Mouse (Mus musculus) layer of hippocampus, postnatal 25 days (tissue): ENCODE data around the gene Ddx41. TPM values are rescaled to one million over a fixed set of nuclear protein-coding genes. Genes with fewer than 3 reads are reported as not detected.
A peak's percentile ranks its signal among the peaks of the same experiment; 100 is the strongest.

Experiments used
- DNase-seq, 2 experiments: peaks; one replicate each; pipeline ENCODE4 v3.0.0; 2022; ENCODE audit warnings: mixed read lengths in 2 of 2, low spot score in 1 of 2; ENCODE audit errors: extremely low spot score in 1 of 2
- total RNA-seq, 2 experiments: library from RNA; stranded (reverse); gene quantifications; 2 replicates each; pipeline ENCODE4 v1.2.3; 2021

Ddx41 gene
- total RNA-seq, 2 experiments from 2014 or later, result 50.7 to 57.2 TPM

DNA sequence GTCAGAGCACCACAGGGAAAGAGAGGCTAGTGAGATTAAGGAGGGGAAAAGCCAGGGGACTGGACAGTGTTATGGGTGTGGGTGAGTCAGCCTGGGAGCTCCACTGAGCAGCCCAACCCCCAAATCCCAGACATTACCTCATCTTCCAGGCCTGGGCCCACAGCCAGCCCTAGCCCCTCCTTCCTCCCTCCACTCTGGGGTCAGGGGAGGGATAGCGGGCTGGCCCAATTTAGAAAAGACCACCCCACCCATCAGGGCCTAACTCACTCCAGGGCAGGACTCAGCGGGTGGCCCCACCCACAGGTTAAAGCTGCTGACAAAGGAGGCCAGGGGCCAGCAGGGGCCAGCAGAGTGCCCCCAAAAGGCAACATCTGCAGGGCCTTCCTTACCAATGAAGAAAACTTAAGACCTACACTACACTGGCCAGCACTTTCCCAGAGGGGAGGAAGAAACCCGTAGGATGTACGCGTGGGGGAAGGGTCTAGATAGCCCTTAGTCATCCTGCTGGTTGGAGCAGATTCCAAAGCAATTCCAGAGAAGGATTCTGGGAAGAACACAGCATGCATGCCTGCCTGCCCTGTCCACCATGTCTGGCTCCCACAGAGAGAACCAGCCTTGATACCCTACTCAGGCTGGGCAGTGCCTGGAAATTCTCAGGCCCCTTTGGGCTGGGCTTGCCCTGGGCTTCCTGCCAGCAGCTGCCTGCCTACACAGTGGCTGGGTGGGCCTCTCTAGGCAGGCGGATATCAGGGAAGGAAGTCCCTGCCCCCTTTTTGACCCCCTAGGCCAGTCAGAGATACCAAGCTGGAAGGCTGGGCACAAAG is 25.6 kb downstream of the Ddx41 start:
- DNase-seq, result no peak

DNA sequence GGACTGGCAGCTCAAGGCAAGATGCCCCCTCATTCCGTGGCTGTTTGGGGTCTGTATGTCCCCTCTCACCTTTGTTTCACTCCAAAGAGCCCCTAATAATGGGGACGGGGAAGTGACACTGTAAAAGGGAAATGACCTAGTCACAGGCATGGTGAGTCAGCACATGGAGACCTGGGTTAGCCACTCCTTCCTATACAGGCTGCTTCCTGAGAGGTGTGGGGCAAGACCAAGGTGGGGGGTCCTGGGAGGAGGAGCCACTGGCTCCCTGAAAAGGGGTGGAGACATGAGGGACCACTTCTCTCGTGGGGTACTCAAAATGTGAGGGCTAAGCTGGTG is 26.2 kb downstream of the Ddx41 start:
- DNase-seq, result no peak

DNA sequence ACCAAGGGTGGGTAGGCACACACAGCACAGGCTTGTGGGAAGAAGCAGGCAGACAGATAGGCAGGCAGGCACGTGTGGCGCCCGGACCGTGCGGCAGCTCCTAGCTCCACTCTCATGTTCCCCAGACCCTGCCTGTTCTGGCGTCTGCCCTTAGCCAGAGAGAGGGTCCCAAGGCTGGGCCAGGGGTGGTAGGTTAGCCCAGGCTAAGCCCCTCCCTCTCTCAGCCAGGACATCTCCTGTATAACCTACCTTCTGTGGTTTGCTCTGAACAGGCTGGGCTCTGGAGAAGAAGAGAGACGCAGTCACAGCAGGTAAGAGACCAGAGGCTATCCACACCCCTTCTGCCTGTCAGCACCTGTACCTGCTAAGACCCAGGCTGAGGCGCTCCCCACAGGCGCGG is 27.9 kb downstream of the Ddx41 start:
- no peak for DNase-seq

DNA sequence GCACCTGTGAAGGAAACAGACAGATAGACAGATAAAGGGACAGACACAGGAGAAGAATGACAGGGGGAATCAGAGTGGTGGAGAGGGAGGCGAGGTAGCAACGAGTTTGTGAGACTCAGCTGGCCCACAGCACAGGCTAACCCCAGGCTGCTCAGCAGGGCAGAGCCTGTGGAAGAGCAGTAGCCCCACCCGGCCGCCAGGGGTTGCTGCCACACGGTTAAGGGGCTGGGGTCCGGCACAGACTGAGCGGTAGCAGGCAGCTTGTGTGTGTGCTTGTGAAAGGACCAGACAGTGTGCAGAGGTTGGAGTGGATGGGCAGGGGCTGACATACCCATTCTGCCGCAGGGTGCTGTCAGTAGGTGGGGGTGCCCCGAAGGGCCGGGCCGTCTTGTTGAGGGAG is 28.6 kb downstream of the Ddx41 start:
- DNase-seq, result no peak

DNA sequence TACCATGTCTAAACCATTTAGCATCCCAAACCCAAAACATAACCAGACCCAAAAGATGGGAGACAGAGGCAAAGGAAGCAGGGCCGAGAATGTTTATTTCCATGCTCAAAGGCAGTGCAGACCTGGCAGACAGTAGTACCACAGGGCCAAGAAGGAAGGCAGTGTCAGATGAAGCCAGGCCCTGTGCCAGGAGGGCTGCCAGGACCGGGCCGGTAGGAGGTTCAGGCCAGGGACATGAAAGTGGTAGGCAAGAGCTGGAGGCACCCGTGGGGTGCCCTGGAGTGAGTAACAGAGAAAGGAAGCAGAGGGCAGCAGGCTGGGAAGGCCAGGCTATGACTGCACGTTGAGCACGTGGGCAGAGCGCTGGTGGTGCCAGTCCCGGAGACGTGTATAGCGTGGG is 29.8 kb downstream of the Ddx41 start:
- DNase-seq, result no peak

DNA sequence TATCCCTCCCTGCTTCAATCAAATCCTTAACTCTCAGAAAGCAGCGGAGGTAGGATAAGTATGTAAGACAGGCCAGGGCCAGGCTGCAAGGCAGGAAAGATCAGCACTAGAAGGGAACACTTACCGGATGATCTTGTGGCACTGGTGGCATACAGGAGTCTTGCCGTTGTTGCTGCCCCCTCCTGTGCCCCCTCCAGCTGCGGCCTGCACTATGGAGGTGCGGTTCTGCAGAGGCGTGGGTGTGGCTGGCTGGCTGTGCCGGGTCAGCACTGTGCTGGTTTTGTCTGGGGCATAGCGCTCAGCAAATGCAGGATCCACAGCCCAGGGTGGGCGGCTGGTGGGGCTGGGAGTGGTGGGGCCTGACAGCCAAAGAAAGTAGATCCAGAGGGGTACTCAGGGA is 30.6 kb downstream of the Ddx41 start:
- no peak for DNase-seq

DNA sequence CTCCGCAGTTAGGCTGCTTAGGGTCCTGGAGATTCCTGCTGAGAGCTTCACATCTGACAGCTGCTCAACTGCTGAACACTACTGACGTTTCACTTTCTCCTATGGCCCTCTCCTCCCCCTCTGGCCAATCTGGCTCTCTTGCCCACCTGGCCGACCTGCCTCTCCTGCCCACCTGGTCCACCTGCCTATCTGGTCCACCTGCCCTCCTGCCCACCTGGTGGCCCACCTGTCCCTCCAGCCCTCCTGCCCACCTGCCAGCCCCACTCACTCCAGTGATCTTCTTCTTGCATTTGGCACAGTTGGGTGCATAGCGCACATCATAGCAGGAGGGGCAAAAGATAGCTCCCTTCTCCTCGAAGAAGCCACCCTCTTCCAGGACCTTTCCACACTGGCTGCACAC is 32.1 kb downstream of the Ddx41 start:
- DNase-seq, result no peak

DNA sequence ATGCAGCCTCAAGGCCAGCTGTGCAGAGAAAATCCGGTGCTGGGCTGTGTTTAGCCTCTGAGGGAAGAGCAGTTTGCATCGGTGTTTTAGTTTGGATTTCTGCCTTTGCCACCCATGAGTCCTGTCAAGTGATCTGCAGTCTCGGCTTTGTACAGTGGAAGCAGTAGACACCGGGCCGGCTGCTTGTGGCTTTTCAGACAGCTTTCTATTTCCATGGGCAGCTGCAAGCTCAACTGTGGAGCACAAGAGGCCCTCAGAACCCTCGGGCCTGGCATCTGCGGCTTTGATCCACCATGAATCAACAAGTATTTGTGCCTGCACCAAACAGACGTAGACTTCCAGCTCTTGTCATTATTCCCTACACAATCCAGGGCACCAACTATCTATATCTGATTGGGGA is 34.1 kb downstream of the Ddx41 start:
- no peak for DNase-seq

DNA sequence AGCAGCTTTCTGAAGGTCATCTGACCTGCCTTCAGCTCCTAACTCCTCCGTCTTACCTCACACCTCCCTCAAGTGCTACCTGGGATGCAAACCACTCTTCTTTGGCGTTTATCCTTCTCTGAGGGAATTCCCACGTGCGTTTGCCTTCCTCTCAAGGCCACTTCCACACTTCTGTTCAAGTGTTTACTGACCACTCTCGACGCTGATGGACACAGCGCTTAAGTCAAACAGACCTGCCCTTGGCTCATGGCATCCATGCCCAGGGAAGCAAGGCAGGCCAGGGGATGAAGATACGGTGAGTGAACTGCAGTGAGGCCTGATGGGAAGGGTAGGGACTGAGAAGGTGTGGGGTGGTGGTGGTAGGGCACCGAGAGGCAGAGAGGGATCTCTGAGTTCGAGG is 35.9 kb downstream of the Ddx41 start:
- DNase-seq, result no peak

DNA sequence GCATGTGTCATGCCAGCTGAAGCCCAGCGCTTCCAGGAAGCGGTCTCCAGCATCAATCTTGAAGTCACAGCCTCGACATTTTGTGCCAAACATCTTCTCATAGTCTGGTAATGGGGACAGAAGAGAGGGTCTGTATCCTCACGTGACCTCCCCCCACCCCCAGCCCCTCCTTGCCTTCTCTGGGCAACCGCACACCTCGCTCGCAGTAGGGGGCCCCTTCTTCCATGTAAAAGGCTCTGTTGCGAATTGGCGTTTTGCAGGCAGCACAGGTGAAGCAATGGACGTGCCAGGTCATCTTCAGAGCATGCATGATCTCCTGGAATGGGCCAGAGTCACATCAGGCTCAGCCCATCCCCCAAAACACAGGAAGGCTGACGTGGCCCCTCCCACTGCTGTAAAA is 37.6 kb downstream of the Ddx41 start:
- no peak for DNase-seq

DNA sequence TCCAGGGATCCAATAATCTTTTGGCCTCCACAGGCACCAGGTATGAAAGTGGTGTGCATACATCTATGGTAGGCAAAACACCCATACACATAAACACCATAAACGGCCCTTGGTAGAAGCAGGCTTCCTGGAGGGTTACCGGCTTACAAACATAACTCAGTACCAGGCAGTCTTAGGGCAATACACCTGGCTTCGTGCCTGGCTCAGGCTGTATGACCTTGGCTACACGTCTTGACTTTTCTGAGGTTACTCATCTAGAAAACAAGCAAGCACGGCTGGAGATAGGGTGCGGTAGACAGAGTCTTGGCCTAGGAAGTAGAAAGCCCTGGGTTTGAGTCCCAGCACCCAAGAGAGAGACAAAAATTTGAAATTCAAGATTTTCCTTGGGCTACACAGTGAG is 39.8 kb downstream of the Ddx41 start:
- no peak for DNase-seq

DNA sequence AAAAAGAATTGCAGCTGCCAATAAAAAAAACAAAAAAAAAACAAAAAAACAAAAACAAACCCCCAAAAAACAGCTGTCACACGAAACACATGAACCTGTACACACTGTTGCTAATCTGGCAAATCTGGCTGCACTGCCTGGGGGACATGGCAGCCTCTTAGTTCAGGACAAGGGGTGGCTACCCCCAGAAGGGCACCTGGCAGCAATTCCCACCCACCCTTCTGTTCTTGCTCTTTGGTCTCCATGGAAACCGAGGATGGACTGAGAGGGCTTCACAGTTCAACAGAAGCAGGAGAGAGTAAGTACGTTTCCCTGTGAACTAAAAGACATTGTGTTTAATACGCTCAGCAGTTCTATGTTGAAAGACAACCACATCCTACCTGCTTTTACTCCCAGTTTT is 40.8 kb downstream of the Ddx41 start:
- DNase-seq, result no peak

DNA sequence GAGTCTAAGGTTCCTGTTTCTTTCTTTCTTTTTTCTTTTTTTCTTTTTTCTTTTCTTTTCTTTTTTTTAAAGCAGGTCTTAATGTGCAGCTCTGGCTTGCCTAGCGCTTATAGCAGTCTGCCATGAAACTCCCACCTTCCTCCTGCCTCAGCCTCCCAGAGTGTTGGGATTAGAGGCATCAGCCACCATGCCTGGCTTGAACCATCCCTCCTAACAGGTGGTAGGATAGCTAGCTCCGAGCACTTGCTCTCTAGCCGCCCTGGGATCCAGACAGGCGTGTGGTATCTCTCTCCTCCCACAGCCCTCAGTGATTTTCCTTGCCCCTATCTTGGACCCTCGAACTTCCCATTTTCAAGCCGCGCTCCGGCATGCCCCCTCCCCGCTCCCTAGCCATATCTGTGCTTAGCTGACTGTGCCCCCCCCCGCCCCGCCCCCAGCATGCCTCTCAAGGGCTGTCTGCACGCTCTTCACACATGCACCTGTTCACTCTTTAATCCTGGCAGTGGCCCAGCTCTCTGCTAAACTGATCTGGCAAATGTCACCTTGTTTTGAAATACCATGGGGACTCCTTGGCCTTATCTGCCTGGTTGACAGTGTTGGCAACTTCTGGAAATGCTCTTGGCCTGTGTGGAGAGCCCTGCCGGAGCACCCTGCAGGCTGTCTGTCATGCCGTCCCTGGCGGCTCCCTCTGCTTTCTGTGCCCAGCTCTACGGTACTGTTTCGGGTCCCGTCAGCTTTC is 41.4 kb downstream of the Ddx41 start:
- DNase-seq, result no peak

DNA sequence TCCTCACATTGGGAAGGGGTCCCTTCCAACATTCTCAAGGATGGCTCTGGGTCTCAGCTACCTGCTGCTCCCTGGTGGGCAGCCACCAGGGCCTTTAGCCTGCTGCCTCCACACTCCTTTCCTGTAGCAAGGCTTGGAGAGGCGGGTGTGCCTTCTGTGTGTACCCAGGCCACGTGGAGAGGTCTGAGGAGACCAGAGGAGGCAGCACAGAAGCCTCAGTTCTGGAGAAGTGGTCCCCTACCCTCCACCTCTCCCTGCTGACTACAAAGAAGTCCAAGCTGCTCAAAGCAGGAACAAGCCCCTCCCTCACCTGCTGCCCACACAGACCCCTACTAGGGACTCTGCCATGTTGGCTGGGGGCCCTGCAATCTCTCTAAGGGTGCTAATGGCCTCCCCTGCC is 42.2 kb downstream of the Ddx41 start:
- DNase-seq, result no peak

DNA sequence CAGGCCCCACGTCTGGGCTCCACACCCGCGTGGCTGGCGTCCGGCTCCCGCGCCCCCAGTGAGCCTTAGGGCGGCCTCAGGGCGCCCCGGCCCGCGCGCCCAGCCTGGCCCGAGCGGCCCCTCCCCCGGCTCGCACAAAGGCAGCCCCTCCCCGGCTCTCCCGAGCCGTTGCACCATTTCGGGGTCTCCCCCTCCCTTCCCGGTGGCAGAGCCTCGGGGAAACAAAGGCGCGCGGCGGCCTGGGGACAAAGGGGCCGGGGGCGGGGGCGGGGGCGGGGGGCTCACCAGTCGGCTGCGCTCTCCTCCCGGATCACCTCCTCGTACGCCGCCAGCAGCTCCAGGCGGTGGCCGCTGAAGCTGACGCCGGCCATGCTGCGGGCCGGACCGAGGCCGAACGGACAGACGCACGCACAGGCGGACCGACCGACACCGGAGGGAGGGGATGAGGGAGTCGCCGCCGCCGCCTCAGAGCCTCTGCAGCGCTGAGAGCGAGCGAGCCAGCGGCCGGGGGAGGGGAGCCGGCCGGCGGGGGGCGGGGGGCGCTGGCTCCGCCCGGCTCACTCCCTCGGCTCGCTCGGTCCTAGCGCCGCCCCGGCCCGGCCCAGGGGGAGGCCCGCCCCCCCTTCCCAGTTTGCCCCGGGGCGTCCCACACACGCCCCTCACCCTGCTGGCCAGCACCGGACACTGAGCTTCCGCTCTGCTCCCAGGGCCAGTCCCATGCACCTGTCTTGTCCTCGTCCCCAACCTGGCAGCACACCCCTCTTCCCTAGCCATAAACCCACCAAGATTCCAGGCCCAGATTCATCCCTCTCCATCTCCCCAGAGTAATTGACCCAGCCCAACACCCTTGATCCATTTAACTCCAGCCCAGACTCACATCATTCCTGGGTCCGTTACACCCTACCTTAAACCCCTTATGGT is 48.6 kb downstream of the Ddx41 start, which contains the start of gene Dbn1:
Gene Dbn1, minus strand, starts transcription at position 534 of the 921 bp plus-strand sequence.
- peak; percentile 60 to 63 for DNase-seq

DNA sequence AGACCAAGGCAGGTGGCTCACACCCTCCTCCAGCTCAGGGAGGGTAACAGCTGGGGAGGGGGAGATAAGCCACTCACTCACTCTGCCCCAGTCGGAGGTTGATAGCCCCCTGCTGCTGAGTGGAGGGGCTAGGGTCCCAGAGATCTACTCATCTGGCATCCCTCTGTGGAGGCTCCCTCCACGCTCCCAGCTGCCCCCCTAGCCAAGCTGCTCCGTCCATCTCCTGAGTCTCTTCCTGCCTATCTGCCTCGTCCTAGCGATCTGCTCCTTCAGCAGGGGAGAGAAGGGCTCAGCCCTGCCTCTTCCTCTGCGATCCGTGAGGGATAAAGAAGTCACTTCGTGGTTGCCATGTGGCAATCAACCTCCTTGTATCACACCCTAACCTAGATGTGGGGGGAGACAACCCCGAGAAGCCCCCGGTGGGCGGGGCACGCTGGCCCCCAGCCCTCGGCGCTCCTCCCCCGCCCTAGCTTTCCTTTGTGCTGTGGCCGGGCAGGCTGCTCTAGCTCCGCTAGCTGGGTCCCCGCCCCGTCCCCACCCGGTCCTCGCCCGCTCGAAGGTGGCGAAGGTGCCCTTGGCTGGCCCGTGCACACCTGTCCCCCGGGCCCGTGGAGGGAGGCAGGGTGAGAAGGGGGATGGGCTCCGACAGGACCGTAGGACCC is 49.4 kb downstream of the Ddx41 start:
- DNase-seq, result no peak

DNA sequence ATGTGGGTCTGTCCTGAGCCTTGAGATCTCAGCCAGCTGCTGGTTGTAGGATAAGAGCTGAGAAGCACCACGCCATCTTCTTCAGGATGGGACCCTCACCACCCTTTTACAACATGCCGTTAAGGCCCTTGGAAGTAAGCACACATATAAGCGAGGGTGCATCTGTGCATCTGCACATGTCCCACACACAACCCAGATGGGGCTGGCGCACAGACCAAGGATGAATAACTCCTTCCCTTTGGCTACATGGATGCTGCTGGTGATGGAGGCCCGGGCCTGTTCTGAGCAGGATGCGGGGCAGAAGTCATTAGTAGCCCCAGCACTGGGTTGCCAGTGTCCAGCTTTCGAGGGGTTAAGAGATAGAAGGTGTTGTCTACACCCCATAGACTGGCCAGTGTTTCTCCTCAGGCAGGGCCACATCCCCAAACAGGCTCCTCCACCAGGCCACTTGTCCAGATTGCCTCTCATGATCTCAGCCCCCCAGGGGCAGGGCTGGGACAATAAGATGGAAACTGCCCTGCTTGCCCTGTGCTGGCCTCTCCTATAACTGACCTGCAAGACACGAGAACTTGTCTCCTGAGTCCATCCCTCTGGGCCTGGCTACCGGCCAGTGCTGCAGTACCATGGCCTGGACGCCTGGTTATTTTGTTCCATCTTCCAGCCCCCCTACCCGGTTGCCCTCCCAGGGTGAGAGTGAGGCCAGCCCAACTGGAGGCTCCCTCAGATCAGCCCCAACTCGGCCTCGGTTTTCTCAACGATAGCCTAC is 50.2 kb downstream of the Ddx41 start:
- DNase-seq, result no peak

DNA sequence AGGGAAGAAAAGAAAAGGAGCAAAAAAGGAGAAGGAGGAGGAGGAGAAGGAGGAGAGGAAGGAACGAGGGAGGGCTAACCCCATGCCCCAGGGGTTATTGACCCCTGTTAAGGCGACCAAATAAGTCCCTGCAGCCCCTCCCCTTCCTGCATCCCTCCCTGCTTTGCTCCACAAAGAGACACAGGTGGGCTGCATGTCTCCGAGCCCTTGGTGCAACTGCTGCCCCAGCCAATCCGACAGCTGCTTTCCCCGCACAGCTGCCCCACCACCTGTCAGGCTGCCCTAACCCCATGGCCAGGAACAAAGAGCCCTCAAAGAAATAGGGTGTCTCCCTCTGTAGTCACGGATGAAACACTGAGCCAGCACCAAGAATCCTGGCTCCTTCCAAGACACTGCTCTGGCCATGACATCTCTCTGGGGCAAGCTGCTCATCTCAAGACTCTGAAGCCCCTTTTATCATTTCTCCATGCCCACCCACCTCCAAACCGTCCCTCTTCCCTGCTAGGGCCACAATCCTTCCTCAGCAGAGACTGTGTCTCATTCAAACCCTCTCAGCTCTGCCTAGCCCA is 51.9 kb downstream of the Ddx41 start:
- DNase-seq, result no peak

DNA sequence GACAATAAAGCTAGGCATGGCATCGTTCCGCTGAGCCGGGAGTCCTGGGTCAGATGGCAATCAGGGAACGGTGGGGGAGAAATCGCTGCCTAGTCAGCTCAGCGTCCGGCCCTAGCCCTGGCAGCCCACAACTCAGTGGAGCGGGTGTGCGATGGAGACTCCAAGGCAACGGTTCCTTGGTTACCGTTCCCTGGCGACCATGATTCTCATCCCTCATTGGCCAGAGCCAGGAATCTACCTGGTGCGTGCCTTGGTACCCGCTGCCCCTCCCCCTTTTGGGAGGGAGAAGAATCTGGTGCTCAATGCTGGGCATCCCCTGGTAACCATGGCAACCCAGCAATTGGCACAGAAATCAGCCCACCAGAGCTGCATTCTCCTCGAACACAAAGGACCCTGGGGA is 52.9 kb downstream of the Ddx41 start:
- DNase-seq, result peak; percentile 70 to 84
